Mouse (Mus musculus) heart, embryonic 14.5 days (tissue): ENCODE measurements at regions not wholly inside any gene's neighbourhood (a gene's known extent, or its start where the extent isn't known, plus 50 kb on each side); places are given as distances from the start of the nearest gene placed in this dataset.
"Not testable (repeated sequence)": the region's sequence is repeated elsewhere in the genome, so short reads cannot be mapped to it uniquely, and the experiment has no call there.

Experiments
- ATAC-seq: fragments of 200-750 bp; cut with Nextera tagmentation; 2 replicates; pipeline ENCODE4 v1.8.0; 2017; ENCODE audit warnings: low read depth, moderate TSS enrichment; ENCODE audit not compliant: insufficient number of reproducible peaks, insufficient read depth, low FRiP score
- H3K27ac ChIP-seq, 2 experiments: fragments of 200-500 bp in 1 of 2; fragments of 300-500 bp in 1 of 2; sonication (generic) in 1 of 2; replicated peaks in 1 of 2; 2 replicates each; pipeline ENCODE4 v1.5.1; 2012 to 2014; ENCODE audit warnings: low read depth in 2 of 2, low read length in 2 of 2, control low read depth in 1 of 2, mild to moderate bottlenecking in 1 of 2, mixed read lengths in 1 of 2; ENCODE audit not compliant: control insufficient read depth in 1 of 2, insufficient read depth in 1 of 2
- H3K27me3 ChIP-seq: fragments of 300-500 bp; sonication (generic); 2 replicates; pipeline ENCODE4 v1.6.1; 2014; ENCODE audit warnings: mild to moderate bottlenecking, low read length, control low read depth; ENCODE audit not compliant: control insufficient read depth, insufficient read depth
- H3K36me3 ChIP-seq: fragments of 300-500 bp; sonication (generic); 2 replicates; pipeline ENCODE4 v1.6.1; 2014; ENCODE audit warnings: mild to moderate bottlenecking, control low read depth, low read length, mixed read lengths; ENCODE audit not compliant: control insufficient read depth, insufficient read depth
- H3K4me1 ChIP-seq, 2 experiments: fragments of 200-500 bp in 1 of 2; fragments of 300-500 bp in 1 of 2; sonication (generic) in 1 of 2; 2 replicates each; pipeline ENCODE4 v1.6.1; 2012 to 2014; ENCODE audit warnings: low read length in 2 of 2, control low read depth in 1 of 2, mixed read lengths in 1 of 2; ENCODE audit not compliant: control insufficient read depth in 2 of 2, insufficient read depth in 2 of 2
- H3K4me2 ChIP-seq: fragments of 300-500 bp; sonication (generic); 2 replicates; pipeline ENCODE4 v1.6.1; 2014; ENCODE audit warnings: mild to moderate bottlenecking, low read length
- H3K4me3 ChIP-seq, 2 experiments: fragments of 200-500 bp in 1 of 2; fragments of 300-500 bp in 1 of 2; sonication (generic) in 1 of 2; 2 replicates each; pipeline ENCODE4 v1.5.1; 2012 to 2014; ENCODE audit warnings: low read length in 2 of 2, mild to moderate bottlenecking in 2 of 2, control low read depth in 1 of 2, low read depth in 1 of 2, moderate library complexity in 1 of 2; ENCODE audit not compliant: control insufficient read depth in 1 of 2, insufficient read depth in 1 of 2
- H3K9ac ChIP-seq: fragments of 300-500 bp; sonication (generic); 2 replicates; pipeline ENCODE4 v1.6.1; 2014; ENCODE audit warnings: mild to moderate bottlenecking, low read length
- H3K9me3 ChIP-seq: fragments of 300-500 bp; sonication (generic); 2 replicates; pipeline ENCODE4 v1.6.1; 2016; ENCODE audit warnings: low read length, control low read depth; ENCODE audit not compliant: control insufficient read depth
- WGBS: fragments of 180-500 bp; shearing (Covaris S2); extraction: QIAGEN DNeasy Blood & Tissue Kit; methylation state at CpG from one replicate; pipeline ENCODE4 v1.1.7; 2014; 5-methylcytosine and 5-hydroxymethylcytosine counted together

DNA sequence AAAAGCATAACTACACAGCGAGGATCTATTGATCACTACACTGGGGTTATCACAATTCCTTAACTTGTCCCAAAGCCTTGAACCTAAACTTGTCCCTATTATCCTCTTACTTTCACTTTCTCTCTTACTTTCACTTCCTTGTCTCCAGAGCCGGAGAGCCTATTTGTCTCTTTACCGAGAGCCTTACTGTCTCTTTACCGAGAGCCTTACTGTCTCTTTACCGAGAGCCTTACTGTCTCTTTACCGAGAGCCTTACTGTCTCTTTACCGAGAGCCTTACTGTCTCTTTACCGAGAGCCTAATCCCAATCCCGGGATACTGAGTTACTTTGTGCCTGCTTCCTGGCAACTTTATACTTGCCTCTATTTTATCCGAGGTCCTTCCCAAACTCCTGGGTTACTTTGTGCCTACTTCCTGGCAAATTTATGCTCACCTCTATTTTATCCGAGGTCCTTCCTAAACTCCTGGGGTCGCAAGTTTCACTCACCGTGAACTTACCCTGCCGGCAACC lies 335.3 kb upstream of the Ccng1 start:
- H3K4me2 ChIP-seq, H3K36me3 ChIP-seq, H3K27ac ChIP-seq, H3K4me1 ChIP-seq, ATAC-seq, H3K9me3 ChIP-seq, H3K27me3 ChIP-seq, H3K4me3 ChIP-seq, H3K9ac ChIP-seq: not testable (repeated sequence)
- WGBS, result 85% methylated on average over 9 of the region's 14 CpGs

DNA sequence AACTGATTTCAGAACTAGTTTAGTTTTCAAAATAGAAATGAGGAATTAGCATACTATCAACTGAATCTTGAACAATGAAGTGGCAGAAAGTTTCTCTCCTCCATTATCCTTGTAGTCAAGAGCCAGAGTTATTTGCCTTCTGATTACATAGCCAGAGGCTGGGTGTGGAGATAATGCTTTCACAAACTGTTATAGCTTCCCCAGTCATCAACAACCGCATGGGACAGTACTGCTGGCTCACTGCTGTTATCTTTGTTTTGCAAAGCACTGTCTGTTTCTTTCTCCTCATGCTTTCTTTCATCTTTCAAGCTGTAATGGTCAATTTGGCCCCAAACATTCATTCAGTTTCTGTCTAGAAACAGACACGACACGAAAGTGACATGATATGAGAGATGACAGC lies 308.5 kb upstream of the Ccng1 start:
- 46% methylated on average over 3 of the region's 3 CpGs for WGBS
- Histone ChIP-seq H3K27me3 (no peaks in the 10 kb centered on the region), H3K27ac (no peak overlapping the region), H3K4me2 (no peak overlapping the region), H3K4me1 (no peaks in the 10 kb centered on the region), H3K4me3 (no peak overlapping the region), H3K9me3 (no peaks in the 10 kb centered on the region), H3K36me3 (no peaks in the 10 kb centered on the region), H3K9ac (no peak overlapping the region)
- ATAC-seq, result no peak

GRCm38 (mm10) chr11:41057796-41058195 lies 302.7 kb upstream of the Ccng1 start:
- no peak overlapping the region for H3K9ac ChIP-seq
- no peak for ATAC-seq

DNA sequence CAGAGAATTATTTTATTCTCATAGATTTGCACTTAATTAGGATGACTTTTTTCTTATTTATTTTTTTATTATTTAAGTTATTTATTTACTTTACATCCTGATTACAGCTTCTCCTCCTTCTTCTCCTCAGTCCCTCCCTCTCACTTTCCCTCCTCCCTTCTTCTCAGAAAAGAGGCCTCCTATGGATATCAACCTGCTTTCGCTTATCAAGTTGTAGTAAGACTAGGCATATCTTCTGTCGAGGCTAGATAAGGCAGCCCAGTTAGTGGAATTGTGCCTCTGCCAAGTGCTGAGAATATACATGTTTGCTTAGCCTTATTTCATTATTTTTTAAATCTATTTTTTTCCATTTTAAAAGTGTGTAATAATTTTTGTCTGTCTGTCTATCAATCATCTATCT lies 274.9 kb upstream of the Ccng1 start:
- Histone ChIP-seq H3K9me3 (no peaks in the 10 kb centered on the region), H3K4me1 (no peaks in the 10 kb centered on the region), H3K9ac (no peak overlapping the region), H3K27me3 (no peaks in the 10 kb centered on the region), H3K4me3 (no peak overlapping the region), H3K4me2 (no peak overlapping the region), H3K27ac (no peak overlapping the region), H3K36me3 (no peaks in the 10 kb centered on the region)
- ATAC-seq, result no peak
- 49% methylated on average over 2 of the region's 2 CpGs for WGBS

More at GRCm38 (mm10) chr11:41057796-41058195, 302.7 kb upstream of the Ccng1 start:
- Histone ChIP-seq H3K9me3 (no peaks in the 10 kb centered on the region), H3K4me1 (no peaks in the 10 kb centered on the region), H3K27ac (no peak overlapping the region), H3K4me2 (no peak overlapping the region), H3K36me3 (no peaks in the 10 kb centered on the region), H3K4me3 (no peak overlapping the region), H3K27me3 (no peaks in the 10 kb centered on the region)
- 78% methylated on average over 3 of the region's 3 CpGs for WGBS

DNA sequence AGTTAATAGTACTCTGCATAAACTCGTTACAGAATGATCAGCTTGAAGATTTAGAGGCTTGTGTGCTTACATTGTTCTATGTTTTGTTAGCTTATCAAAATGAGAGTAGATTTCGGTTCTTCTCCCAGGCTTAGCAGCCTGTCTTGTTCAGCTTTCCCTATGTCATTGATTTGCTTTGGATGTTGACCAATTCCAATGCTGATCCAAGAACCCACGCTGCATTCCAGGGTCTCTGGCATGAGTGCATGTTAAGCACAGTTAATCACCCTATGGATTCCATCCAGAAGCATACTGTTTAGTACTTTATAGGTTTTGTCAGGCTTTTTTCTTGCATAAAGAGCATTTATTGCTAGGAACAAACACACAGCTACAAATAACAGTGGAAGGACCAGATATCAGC lies 255.0 kb upstream of the Ccng1 start:
- Histone ChIP-seq H3K4me1 (no peaks in the 10 kb centered on the region), H3K9ac (no peak overlapping the region), H3K4me2 (no peak overlapping the region), H3K27ac (no peak overlapping the region), H3K4me3 (no peak overlapping the region), H3K9me3 (0 out of 2 replicates have a peak, but pooled peaks cover 4% of the 10 kb centered on the region), H3K27me3 (no peaks in the 10 kb centered on the region), H3K36me3 (no peaks in the 10 kb centered on the region)
- WGBS, result 49% methylated on average over 3 of the region's 3 CpGs
- ATAC-seq, result no peak

GRCm38 (mm10) chr11:40972806-40973205 lies 217.7 kb upstream of the Ccng1 start:
- Histone ChIP-seq H3K4me3 (no peak overlapping the region), H3K27ac (no peak overlapping the region), H3K4me1 (no peaks in the 10 kb centered on the region), H3K4me2 (no peak overlapping the region), H3K36me3 (no peaks in the 10 kb centered on the region), H3K27me3 (no peaks in the 10 kb centered on the region), H3K9me3 (no peaks in the 10 kb centered on the region), H3K9ac (no peak overlapping the region)
- 80% methylated on average over 2 of the region's 2 CpGs for WGBS
- no peak for ATAC-seq

GRCm38 (mm10) chr11:40927168-40927567 lies 172.1 kb upstream of the Ccng1 start:
- no peaks in the 10 kb centered on the region for H3K27me3 ChIP-seq
- 2% methylated on average over 12 of the region's 12 CpGs for WGBS
- H3K4me2 ChIP-seq, result peak overlapping the region; percentile 71
- H3K9me3 ChIP-seq, result no peaks in the 10 kb centered on the region
- peak overlapping the region; percentile 35 to 38 for H3K4me3 ChIP-seq
- H3K36me3 ChIP-seq, result no peaks in the 10 kb centered on the region
- ATAC-seq, result no peak
- H3K9ac ChIP-seq, result peak overlapping the region; percentile 55; the same call in 1 of the 2 replicates
- H3K27ac ChIP-seq, result no peak overlapping the region
- H3K4me1 ChIP-seq, result no peaks in the 10 kb centered on the region

GRCm38 (mm10) chr11:40891485-40891884 lies 136.4 kb upstream of the Ccng1 start:
- Histone ChIP-seq H3K9me3 (no peaks in the 10 kb centered on the region), H3K4me2 (no peak overlapping the region), H3K4me3 (no peak overlapping the region), H3K4me1 (no peaks in the 10 kb centered on the region), H3K27ac (no peak overlapping the region), H3K9ac (no peak overlapping the region), H3K27me3 (no peaks in the 10 kb centered on the region), H3K36me3 (no peaks in the 10 kb centered on the region)
- WGBS, result 88% methylated on average over 1 of the region's 1 CpGs
- no peak for ATAC-seq
